Mouse (Mus musculus) urinary bladder, postnatal 36 days (tissue): ENCODE data around the gene Psph.
A peak's percentile ranks its signal among the peaks of the same experiment; 100 is the strongest.

Experiments
- DNase-seq, 2 experiments: peaks; one replicate each; pipeline ENCODE4 v3.0.0; 2022; ENCODE audit warnings: low spot score in 2 of 2, mixed read lengths in 1 of 2

Gene Psph

GRCm38 (mm10) chr5:129731021-129731420, 56.2 kb downstream of the Psph start:
- no peak for DNase-seq

- peak; percentile 39 to 42 for DNase-seq
These were observed 56.9 kb downstream of the Psph start for GRCm38 (mm10) chr5:129730344-129730743.

- DNase-seq: no peak
These were observed 58.0 kb downstream of the Psph start for GRCm38 (mm10) chr5:129729286-129729685.

GRCm38 (mm10) chr5:129726784-129727183, 60.5 kb downstream of the Psph start:
- DNase-seq: no peak

GRCm38 (mm10) chr5:129725774-129726392, 61.4 kb downstream of the Psph start:
- no peak for DNase-seq

GRCm38 (mm10) chr5:129724834-129725773, 62.1 kb downstream of the Psph start, which contains the start of gene Nipsnap2:
Gene Nipsnap2, plus strand, starts transcription at chr5:129725063.
- peak; percentile 90 to 91 for DNase-seq

- no peak for DNase-seq
These were observed 63.0 kb downstream of the Psph start for GRCm38 (mm10) chr5:129724268-129724667.

GRCm38 (mm10) chr5:129720176-129720575, 67.1 kb downstream of the Psph start:
- no peak for DNase-seq

GRCm38 (mm10) chr5:129717016-129717415, 70.2 kb downstream of the Psph start:
- no peak for DNase-seq
